Mouse (Mus musculus): ENCODE results near the gene Gsx2. TPM values are rescaled to one million over a fixed set of nuclear protein-coding genes. Genes with fewer than 3 reads are reported as not detected.

The Gsx2 gene
- polyA plus RNA-seq, 1 experiment: not detected

DNA sequence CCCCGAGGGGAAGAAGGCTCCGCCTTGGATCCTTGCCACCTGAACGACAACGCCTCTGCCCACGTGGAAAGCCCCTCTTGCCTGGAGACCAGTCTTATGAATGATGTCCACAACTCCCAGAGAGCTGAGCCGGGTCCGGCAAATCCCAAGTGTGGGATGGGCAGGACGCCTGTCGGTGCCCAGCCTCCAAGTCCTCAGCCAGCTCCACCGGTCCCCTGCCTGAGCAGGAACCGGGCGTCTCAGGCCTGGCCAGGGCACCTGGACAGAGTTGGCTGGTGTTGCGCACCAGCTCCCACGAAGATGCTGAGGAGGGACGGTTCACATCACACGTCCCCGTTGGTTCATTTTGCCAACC lies 10.1 kb downstream of the Gsx2 start:
- TF ChIP-seq CTCF (IDR thresholded peaks at IDR 0.05; ENCODE audit: control insufficient read depth, insufficient read depth, insufficient replicate concordance, low read depth, low read length): no peak
- Histone ChIP-seq H3K4me1 (ENCODE audit: control insufficient read depth, insufficient read depth, low read length) (peaks cover 9% of the 10 kb centered on the region), H3K4me3 (ENCODE audit: control insufficient read depth, low read depth, low read length) (no peak overlapping the region), H3K27me3 (ENCODE audit: control insufficient read depth, insufficient read depth, low read length) (peaks cover 2% of the 10 kb centered on the region; the same call in 1 of the 2 replicates), H3K27ac (ENCODE audit: control insufficient read depth, insufficient read depth, low read depth, low read length) (no peak overlapping the region), H3K36me3 (ENCODE audit: control insufficient read depth, insufficient read depth, low read length) (no peaks in the 10 kb centered on the region)

DNA sequence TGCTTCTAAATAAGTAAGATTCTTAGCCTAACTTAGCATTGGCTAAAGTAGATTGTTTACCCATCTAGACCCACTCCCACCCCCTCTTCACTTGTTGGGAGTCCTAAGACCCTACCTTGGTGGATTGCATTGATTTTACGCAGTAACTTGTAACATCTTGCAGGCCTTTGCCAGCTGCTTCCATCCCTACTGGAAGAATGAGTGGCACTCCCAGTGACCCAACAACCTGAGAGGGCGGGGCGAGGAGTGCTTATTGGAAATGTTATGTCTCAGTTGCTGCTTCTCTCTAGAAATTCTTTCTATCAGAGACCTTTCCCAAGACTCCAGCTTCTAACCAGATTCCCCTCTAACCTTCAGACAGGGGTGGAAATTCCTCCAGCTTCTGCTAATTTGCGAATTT lies 10.5 kb downstream of the Gsx2 start:
- no peaks in the 10 kb centered on the region for H3K36me3 ChIP-seq (ENCODE audit: control insufficient read depth, insufficient read depth, low read length)
- H3K4me1 ChIP-seq (ENCODE audit: control insufficient read depth, insufficient read depth, low read length): peaks cover 9% of the 10 kb centered on the region
- peaks cover 2% of the 10 kb centered on the region; the same call in 1 of the 2 replicates for H3K27me3 ChIP-seq (ENCODE audit: control insufficient read depth, insufficient read depth, low read length)
- TF ChIP-seq POLR2A (IDR thresholded peaks at IDR 0.05; ENCODE audit: control insufficient read depth, low read depth, low read length) (no peak), CTCF (IDR thresholded peaks at IDR 0.05; ENCODE audit: control insufficient read depth, insufficient read depth, insufficient replicate concordance, low read depth, low read length) (no peak)
- no peak overlapping the region for H3K27ac ChIP-seq (ENCODE audit: control insufficient read depth, insufficient read depth, low read depth, low read length)
- H3K4me3 ChIP-seq (ENCODE audit: control insufficient read depth, low read depth, low read length): no peak overlapping the region

DNA sequence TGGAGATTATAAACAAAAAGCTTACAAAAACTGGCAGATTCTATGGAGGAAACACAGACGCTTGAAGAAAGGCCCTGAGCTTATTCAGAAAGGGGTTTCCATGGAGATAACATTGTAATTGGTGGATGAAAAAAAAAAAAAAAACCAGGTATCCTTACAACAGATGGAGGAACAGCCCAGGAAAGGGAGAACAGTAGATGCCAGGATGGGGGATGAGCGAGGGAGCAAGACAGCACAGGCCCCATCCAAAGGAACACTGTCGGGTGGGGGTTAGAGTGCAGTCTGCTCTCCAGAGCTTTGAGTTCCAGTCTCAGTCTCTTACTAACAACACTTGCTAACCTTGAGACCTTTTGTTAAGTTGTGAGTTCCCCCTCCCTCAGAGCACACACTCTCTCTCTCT lies 31.1 kb downstream of the Gsx2 start:
- H3K4me1 ChIP-seq (ENCODE audit: control insufficient read depth, insufficient read depth, low read length): peaks cover 2% of the 10 kb centered on the region
- H3K4me3 ChIP-seq (ENCODE audit: control insufficient read depth, low read depth, low read length): no peak overlapping the region
- no peak overlapping the region for H3K27ac ChIP-seq (ENCODE audit: control insufficient read depth, insufficient read depth, low read depth, low read length)
- no peaks in the 10 kb centered on the region for H3K36me3 ChIP-seq (ENCODE audit: control insufficient read depth, insufficient read depth, low read length)
- no peaks in the 10 kb centered on the region for H3K27me3 ChIP-seq (ENCODE audit: control insufficient read depth, insufficient read depth, low read length)
- TF ChIP-seq POLR2A (IDR thresholded peaks at IDR 0.05; ENCODE audit: control insufficient read depth, low read depth, low read length) (no peak), CTCF (IDR thresholded peaks at IDR 0.05; ENCODE audit: control insufficient read depth, insufficient read depth, insufficient replicate concordance, low read depth, low read length) (no peak)

DNA sequence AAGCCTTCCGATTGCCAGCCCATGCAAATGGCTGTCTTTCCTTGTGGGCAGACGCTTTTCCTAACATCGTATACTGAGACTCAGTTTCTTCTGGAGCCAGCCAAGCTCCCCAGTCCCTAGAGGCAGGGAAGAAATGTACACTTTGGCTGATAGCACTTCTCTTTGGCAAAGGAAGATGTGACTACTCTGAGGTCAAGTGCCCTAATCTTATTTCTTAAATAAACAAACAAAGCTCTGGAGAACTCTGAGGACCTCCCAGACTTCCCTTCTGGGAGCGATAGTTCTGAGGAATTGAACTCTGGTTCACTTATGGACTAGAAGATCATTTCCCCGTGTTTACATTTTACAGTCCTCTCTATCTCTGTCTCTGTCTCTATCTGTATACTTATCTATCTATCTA lies 34.0 kb downstream of the Gsx2 start:
- Histone ChIP-seq H3K27me3 (ENCODE audit: control insufficient read depth, insufficient read depth, low read length) (no peaks in the 10 kb centered on the region), H3K4me3 (ENCODE audit: control insufficient read depth, low read depth, low read length) (no peak overlapping the region), H3K4me1 (ENCODE audit: control insufficient read depth, insufficient read depth, low read length) (peaks cover 2% of the 10 kb centered on the region), H3K27ac (ENCODE audit: control insufficient read depth, insufficient read depth, low read depth, low read length) (no peak overlapping the region), H3K36me3 (ENCODE audit: control insufficient read depth, insufficient read depth, low read length) (no peaks in the 10 kb centered on the region)
- TF ChIP-seq POLR2A (IDR thresholded peaks at IDR 0.05; ENCODE audit: control insufficient read depth, low read depth, low read length) (no peak), CTCF (IDR thresholded peaks at IDR 0.05; ENCODE audit: control insufficient read depth, insufficient read depth, insufficient replicate concordance, low read depth, low read length) (no peak)

DNA sequence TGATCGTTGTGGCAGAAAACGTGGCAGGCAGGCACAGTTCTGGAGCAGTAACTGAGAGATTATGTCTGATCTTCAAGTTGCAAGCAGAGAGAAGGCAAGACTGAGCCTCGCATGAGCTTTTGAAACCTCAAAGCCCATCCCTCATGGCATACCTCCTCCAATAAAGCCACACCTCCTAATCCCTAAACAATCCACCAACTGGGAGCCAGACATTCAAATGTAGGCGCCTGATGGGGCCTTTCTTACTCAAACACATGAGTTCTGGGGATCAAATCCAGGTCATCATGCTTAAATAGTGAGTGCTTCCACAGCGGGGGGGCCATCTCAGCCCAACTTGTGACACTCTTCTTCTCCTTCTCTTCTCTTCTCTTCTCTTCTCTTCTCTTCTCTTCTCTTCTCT lies 36.4 kb downstream of the Gsx2 start:
- TF ChIP-seq CTCF (IDR thresholded peaks at IDR 0.05; ENCODE audit: control insufficient read depth, insufficient read depth, insufficient replicate concordance, low read depth, low read length) (no peak), POLR2A (IDR thresholded peaks at IDR 0.05; ENCODE audit: control insufficient read depth, low read depth, low read length) (no peak)

DNA sequence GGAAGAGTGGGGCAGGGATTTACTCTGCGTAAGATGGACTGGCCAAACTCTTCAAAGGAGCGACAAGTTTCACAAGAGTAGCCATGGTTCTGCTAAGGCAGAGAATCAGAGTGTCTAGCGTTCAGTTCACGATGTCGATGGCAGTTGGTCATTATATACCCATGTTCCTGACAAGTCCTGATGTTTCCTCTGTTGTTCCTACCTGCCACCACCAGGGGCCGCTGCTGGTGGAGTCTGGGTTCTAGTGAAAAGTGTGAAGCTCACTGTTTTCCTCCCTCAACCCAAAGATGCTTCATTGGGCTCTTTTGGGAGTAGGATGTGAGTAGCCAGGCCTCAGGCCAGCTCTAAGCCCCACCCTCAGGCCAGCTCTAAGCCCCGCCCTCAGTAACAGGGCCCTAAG lies 43.4 kb downstream of the Gsx2 start:
- H3K4me3 ChIP-seq (ENCODE audit: control insufficient read depth, low read depth, low read length): peak overlapping the region; percentile 43
- no peaks in the 10 kb centered on the region for H3K36me3 ChIP-seq (ENCODE audit: control insufficient read depth, insufficient read depth, low read length)
- peak overlapping the region; percentile 59 for H3K27ac ChIP-seq (ENCODE audit: control insufficient read depth, insufficient read depth, low read depth, low read length)
- no peaks in the 10 kb centered on the region for H3K27me3 ChIP-seq (ENCODE audit: control insufficient read depth, insufficient read depth, low read length)
- peak; percentile 84; the same call in 1 of the 2 replicates for TF ChIP-seq CTCF (IDR thresholded peaks at IDR 0.05; ENCODE audit: control insufficient read depth, insufficient read depth, insufficient replicate concordance, low read depth, low read length)
- TF ChIP-seq POLR2A (IDR thresholded peaks at IDR 0.05; ENCODE audit: control insufficient read depth, low read depth, low read length): no peak
- peaks cover 8% of the 10 kb centered on the region; the same call in 1 of the 2 replicates for H3K4me1 ChIP-seq (ENCODE audit: control insufficient read depth, insufficient read depth, low read length)

More for the DNA sequence above, 36.4 kb downstream of the Gsx2 start:
- H3K36me3 ChIP-seq (ENCODE audit: control insufficient read depth, insufficient read depth, low read length): no peaks in the 10 kb centered on the region
- no peaks in the 10 kb centered on the region for H3K27me3 ChIP-seq (ENCODE audit: control insufficient read depth, insufficient read depth, low read length)
- H3K4me3 ChIP-seq (ENCODE audit: control insufficient read depth, low read depth, low read length): no peak overlapping the region
- peaks cover 6% of the 10 kb centered on the region for H3K4me1 ChIP-seq (ENCODE audit: control insufficient read depth, insufficient read depth, low read length)
- no peak overlapping the region for H3K27ac ChIP-seq (ENCODE audit: control insufficient read depth, insufficient read depth, low read depth, low read length)

DNA sequence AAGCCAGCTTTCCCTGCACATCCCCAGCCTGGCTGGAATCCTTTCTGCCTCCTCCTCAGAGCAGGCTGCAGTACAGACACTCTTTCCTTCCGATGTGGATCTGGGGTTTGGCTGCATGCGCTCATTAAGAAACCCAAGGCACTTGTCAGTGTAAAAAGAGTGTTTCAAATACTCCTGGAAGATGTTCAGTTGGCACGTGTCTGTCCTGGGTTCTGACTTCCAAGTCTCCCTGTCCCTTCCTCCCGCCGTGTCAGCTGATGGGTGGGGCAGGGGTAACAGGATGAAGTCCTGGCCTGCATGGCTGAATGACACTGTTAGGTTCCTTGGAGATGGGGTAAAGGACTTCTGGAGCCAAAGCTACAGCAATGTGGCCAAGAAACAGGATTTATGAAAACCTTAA lies 46.2 kb downstream of the Gsx2 start:
- Histone ChIP-seq H3K27me3 (ENCODE audit: control insufficient read depth, insufficient read depth, low read length) (no peaks in the 10 kb centered on the region), H3K36me3 (ENCODE audit: control insufficient read depth, insufficient read depth, low read length) (no peaks in the 10 kb centered on the region), H3K4me1 (ENCODE audit: control insufficient read depth, insufficient read depth, low read length) (0 out of 2 replicates have a peak, but pooled peaks cover 4% of the 10 kb centered on the region), H3K27ac (ENCODE audit: control insufficient read depth, insufficient read depth, low read depth, low read length) (peak overlapping the region; percentile 17; the same call in 1 of the 2 replicates), H3K4me3 (ENCODE audit: control insufficient read depth, low read depth, low read length) (no peak overlapping the region)
- TF ChIP-seq CTCF (IDR thresholded peaks at IDR 0.05; ENCODE audit: control insufficient read depth, insufficient read depth, insufficient replicate concordance, low read depth, low read length): no peak
- no peak for TF ChIP-seq POLR2A (IDR thresholded peaks at IDR 0.05; ENCODE audit: control insufficient read depth, low read depth, low read length)

Other genes with a start within 250 kb of the Gsx2 start
- 31.7 and 35.5 TPM in 2 replicates for gene Chic2, start 30.8 kb upstream of the Gsx2 start, polyA plus RNA-seq (2012; rRNA removed)
- gene Pdgfra, start 76.7 kb downstream of the Gsx2 start, polyA plus RNA-seq (2012; rRNA removed): 3.9 TPM in 2 replicates